Mouse (Mus musculus) lung, adult 10 weeks (tissue): ENCODE data around the gene 2610507B11Rik. TPM values are rescaled to one million over a fixed set of nuclear protein-coding genes. Genes with fewer than 3 reads are reported as not detected.

Source experiments
- polyA plus RNA-seq: library from polyadenylated mRNA; stranded (reverse); fragments of 350-450 nt; fragmentation: Illumina TruSeq; extraction: RNeasy Lipid Tissue Mini Kit (QIAGEN cat#74804); gene quantifications from one replicate; pipeline ENCODE4 v1.2.3, GENCODE M21; 2014; ENCODE audit warnings: low read depth, low replicate concordance; ENCODE audit not compliant: insufficient read depth

2610507B11Rik gene
- 32.5 TPM for polyA plus RNA-seq

DNA sequence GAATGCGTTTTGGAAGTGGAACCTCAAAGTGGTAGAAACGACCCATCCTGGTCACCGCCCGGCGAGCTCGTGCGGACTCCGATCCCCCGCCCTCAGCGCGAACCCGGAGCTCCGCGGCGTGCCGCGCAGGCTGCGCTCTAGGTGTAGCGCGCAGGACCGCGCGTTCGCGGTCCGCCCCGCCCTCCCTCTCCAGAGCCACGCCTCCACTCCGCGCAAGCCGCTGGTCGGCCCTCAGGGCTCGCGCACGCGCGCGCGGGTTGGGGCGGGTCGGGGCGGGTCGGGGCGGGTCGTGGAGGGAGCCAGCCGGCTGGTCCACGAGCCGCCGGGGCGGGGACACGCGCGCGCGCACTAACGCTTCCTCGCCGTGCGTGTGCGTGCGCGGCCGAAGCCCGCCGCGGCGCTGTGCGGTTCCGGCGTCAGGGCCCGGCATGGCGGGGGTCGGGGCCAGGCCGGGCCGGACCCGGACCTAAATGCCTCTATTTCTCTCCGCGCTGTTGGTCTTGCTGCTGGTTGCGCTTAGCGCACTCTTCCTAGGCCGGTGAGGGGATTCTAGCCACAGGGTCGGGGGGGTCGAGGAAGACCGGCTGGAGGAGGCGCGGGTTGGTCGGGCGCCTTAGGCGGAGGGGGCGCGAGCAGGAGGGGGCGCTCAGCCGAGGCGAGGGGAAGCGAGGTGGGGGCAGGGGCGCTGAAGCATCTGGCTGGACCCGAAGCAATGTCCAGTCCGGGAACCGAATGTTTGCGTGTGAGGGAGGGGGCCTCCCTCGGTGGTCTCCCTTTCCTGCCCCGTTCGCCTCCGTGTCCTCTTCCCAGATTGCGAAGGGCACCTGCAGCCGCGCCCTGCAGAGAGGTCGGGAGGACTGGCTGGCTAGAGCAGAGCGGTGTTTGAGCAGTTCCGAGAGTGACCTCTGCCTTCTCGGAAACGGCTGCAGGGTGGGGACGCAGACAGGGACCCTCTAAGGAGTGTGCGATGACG, at the start of gene 2610507B11Rik:
Gene 2610507B11Rik (plus strand): TSS at position 373 of the 973 bp plus-strand sequence.

DNA sequence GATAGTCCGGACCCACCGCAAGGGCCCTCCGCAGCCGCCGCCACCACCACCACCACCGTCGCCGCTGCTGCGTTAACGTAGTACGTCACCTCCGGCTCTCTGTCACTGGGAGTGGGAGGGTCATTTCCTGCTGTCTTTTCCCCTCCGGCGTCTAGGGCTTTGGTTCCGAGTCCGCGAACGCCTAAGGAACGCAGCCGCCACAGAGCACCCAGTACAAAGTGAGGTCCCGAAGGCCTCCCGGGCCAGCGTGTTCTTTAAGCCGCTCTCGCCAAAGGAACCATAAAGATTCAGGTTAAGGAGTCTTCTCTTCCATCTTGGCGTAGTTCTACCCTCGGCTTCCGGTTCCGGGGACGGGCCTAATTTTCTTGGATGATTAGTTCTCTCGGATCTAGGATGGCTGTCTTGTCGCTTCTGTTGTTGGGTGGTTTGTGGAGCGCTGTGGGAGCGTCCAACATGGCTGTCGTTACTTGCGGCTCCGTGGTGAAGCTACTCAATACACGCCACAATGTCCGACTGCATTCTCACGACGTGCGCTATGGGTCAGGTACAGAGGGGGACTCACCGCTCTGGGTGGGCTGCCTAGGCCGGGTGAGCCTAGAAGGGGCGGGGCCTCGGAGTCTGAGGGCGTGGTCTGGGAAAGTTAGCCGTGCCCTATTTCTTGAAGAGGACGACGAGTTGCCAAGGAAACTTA, 15.8 kb upstream of the 2610507B11Rik start, which contains the start of the genes Sdf2 and Supt6:
Gene Sdf2 (plus strand): TSS at position 120 of the 691 bp plus-strand sequence.
Gene Supt6 (minus strand): TSS at position 361 of the 691 bp plus-strand sequence.

DNA sequence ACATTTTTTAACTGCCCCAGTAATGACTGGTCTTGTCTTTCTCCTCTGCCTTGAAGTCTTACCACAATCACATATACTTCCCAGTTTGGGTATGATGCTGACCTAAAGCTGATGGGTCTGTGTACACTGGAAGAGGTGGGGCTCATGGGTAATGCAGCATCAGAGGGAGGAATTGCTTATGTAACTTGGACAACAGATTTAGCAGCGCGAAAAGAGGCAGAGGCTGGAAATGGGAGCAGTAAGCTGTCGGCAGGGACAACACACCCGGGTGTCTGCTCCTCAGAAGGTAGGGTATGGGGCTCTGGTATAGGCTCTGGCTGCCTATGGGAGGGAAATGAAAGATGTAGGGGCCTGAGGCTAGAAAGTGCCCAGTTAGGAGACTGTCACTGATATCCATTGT, 29.1 kb downstream of the 2610507B11Rik start, which contains the start of gene BC030499:
Gene BC030499 (plus strand): TSS at position 188 of the 400 bp plus-strand sequence.

DNA sequence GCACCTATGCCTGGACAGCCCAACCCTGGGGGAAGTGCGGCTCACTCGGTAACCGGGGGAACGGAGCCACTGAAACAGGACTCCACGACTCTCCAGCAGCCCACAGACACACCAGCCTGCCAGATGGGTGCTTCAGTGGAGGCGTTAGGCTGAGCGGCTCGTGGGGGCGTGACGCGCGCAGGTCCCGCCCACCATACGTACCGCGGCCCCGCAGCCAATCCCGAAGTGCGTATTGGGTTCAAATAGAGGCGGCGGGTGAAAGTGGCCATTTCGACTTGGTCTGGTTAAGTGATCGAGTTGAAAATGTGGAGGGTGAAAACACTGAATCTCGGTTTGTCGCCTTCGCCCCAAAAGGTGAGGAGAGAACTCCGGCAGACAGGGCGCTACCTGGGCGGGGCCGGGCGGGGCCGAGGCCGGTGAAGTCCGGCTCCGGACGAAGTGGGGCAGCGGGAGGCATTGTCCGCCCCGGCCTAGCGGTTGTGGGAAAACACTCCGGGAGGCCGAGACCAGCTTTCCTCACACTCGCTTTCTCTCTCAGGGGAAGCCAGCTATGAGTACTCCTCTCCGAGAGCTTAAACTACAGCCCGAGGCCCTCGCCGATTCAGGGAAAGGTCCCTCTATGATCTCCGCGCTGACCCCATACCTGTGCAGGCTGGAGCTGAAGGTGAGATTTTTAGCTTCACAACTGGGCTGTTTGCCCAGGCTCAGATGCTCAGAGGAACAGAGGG, 40.0 kb downstream of the 2610507B11Rik start, which contains the start of gene Spag5:
Gene Spag5 (plus strand): TSS at position 173 of the 728 bp plus-strand sequence.

DNA sequence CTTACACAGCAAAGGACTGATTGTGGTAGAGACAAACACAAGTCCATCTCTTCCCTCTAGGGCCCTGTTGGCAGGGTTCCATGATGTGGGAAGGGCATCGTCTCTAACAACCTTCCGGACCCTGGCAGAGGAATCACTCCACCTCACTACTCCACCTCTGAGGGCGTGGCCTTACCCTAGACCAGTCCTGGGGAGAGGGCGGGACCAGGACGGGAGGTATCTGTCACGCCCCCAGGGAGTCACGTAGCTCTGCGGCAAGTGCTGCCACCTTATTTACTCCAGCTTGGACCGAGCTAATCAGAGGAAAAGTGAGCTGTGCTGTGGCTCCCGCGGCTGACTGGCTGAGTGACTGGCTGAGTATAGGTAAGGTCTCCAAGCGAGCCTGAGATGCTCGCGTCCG, 61.3 kb downstream of the 2610507B11Rik start, which contains the start of gene Aldoc:
Gene Aldoc (plus strand): TSS at position 109 of the 400 bp plus-strand sequence.

DNA sequence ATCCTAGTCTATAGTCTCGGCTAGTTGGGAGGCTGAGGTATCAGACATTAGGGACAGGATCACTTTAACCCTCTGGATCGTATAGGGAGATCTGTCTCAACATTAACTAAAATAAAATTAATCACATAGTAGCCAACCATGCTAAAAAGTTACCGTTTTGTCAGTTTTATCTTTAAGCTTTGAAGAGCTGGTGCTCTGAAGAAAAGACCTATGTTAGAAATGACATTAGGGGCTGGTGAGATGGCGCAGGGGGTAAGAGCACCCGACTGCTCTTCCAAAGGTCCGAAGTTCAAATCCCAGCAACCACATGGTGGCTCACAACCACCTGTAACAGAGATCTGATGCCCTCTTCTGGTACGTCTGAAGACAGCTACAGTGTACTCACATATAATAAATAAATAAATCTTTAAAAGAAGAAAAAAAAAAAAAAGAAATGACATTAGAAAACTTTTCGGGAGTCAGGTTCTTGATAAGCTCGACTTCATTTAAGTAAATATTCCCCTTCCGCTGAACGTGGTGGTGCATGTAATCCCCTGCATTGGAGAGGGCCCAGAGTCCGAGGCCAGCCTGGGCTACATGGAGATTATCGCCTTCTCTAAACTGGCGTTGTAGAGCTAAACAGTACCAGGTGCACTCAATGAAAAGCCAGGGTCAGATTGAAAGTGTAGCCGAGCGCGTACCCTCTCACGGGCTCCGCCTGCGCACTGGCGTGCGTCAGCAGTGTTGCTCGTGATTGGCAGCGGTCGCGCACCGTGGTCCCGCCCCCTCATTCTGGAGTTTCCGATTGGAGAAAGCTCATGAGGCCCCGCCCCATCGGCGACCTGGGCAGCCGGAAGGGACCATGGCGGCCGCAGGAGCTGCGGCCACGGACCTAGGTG, 66.3 kb downstream of the 2610507B11Rik start, which contains the start of gene Pigs:
Gene Pigs (plus strand): TSS at position 782 of the 878 bp plus-strand sequence.

Other genes with a start within 250 kb of the 2610507B11Rik start
- gene Dhrs13, start 229.5 kb upstream of the 2610507B11Rik start, polyA plus RNA-seq, result 8.8 TPM
- 43.6 TPM for gene Flot2, start 223.8 kb upstream of the 2610507B11Rik start, polyA plus RNA-seq
- gene Eral1, start 181.4 kb upstream of the 2610507B11Rik start, polyA plus RNA-seq, result 11.6 TPM
- gene Fam222b, start 167.1 kb upstream of the 2610507B11Rik start, polyA plus RNA-seq, result 5.8 TPM
- 10.4 TPM for gene Traf4, start 96.2 kb upstream of the 2610507B11Rik start, polyA plus RNA-seq
- 6.4 TPM for gene Nek8, start 85.1 kb upstream of the 2610507B11Rik start, polyA plus RNA-seq
- 10.2 TPM for gene Tlcd1, start 85.0 kb upstream of the 2610507B11Rik start, polyA plus RNA-seq
- 2,050 TPM for gene Rpl23a, start 78.2 kb upstream of the 2610507B11Rik start, polyA plus RNA-seq
- 29.1 TPM for gene Rab34, start 73.3 kb upstream of the 2610507B11Rik start, polyA plus RNA-seq
- gene Proca1, start 68.4 kb upstream of the 2610507B11Rik start, polyA plus RNA-seq, result 6.4 TPM
- 85.1 TPM for gene Sdf2, start 16.0 kb upstream of the 2610507B11Rik start, polyA plus RNA-seq
- 17.9 TPM for gene Supt6, start 15.8 kb upstream of the 2610507B11Rik start, polyA plus RNA-seq
- gene BC030499, start 29.1 kb downstream of the 2610507B11Rik start, polyA plus RNA-seq, result not detected
- 0.42 TPM for gene Spag5, start 39.8 kb downstream of the 2610507B11Rik start, polyA plus RNA-seq
- gene Aldoc, start 61.2 kb downstream of the 2610507B11Rik start, polyA plus RNA-seq, result 6.4 TPM
- 24.9 TPM for gene Pigs, start 66.7 kb downstream of the 2610507B11Rik start, polyA plus RNA-seq
- gene Unc119, start 81.7 kb downstream of the 2610507B11Rik start, polyA plus RNA-seq, result 40.3 TPM
- gene Foxn1, start 124.8 kb downstream of the 2610507B11Rik start, polyA plus RNA-seq, result not detected
- 0.40 TPM for gene Slc13a2, start 160.5 kb downstream of the 2610507B11Rik start, polyA plus RNA-seq
- gene Slc46a1, start 203.9 kb downstream of the 2610507B11Rik start, polyA plus RNA-seq, result 4.6 TPM
- gene Sarm1, start 236.0 kb downstream of the 2610507B11Rik start, polyA plus RNA-seq, result 0.06 TPM
- gene Vtn, start 237.3 kb downstream of the 2610507B11Rik start, polyA plus RNA-seq, result 18.2 TPM
- not detected for gene Sebox, start 241.7 kb downstream of the 2610507B11Rik start, polyA plus RNA-seq